Mouse (Mus musculus): Measurements from ENCODE around the gene Opcml. TPM values are rescaled to one million over a fixed set of nuclear protein-coding genes. Genes with fewer than 3 reads are reported as not detected.

The Opcml gene
- total RNA-seq, 2 experiments from 2014 or later: 365 to 394 TPM

- intact Hi-C loops (cut with DNase I): no loop called here
- DNase-seq (ENCODE audit: low spot score in 2 of 2): no peak
Observed at GRCm38 (mm10) chr9:28535006-28535405, 744.4 kb downstream of the Opcml start.

GRCm38 (mm10) chr9:28536637-28537036, 746.1 kb downstream of the Opcml start:
- DNase-seq (ENCODE audit: low spot score in 2 of 2): no peak
- intact Hi-C loops (cut with DNase I): no loop called here

GRCm38 (mm10) chr9:28548189-28548588, 757.6 kb downstream of the Opcml start:
- no peak for DNase-seq (ENCODE audit: low spot score in 2 of 2)
- intact Hi-C loops (cut with DNase I): no loop called here

- intact Hi-C loops (cut with DNase I): no loop called here
Observed at GRCm38 (mm10) chr9:28552387-28553182, 762.0 kb downstream of the Opcml start.

GRCm38 (mm10) chr9:28558628-28559027, 768.1 kb downstream of the Opcml start:
- no peak for DNase-seq (ENCODE audit: low spot score in 2 of 2)
- intact Hi-C loops (cut with DNase I): no loop called here

More at GRCm38 (mm10) chr9:28552387-28553182, 762.0 kb downstream of the Opcml start:
- no peak for DNase-seq (ENCODE audit: low spot score in 2 of 2)

GRCm38 (mm10) chr9:28561761-28562160, 771.2 kb downstream of the Opcml start:
- intact Hi-C loops (cut with DNase I): no loop called here
- DNase-seq (ENCODE audit: low spot score in 2 of 2): no peak

GRCm38 (mm10) chr9:28563066-28563683, 772.6 kb downstream of the Opcml start:
- intact Hi-C loops (cut with DNase I): no loop called here
- DNase-seq (ENCODE audit: low spot score in 2 of 2): no peak

GRCm38 (mm10) chr9:28569041-28569522, 778.5 kb downstream of the Opcml start:
- DNase-seq (ENCODE audit: low spot score in 2 of 2): no peak
- intact Hi-C loops (cut with DNase I): no loop called here

- intact Hi-C loops (cut with DNase I): no loop called here
- DNase-seq (ENCODE audit: low spot score in 2 of 2): no peak
Observed at GRCm38 (mm10) chr9:28569776-28570175, 779.2 kb downstream of the Opcml start.

GRCm38 (mm10) chr9:28571682-28572081, 781.1 kb downstream of the Opcml start:
- intact Hi-C loops (cut with DNase I): no loop called here
- DNase-seq (ENCODE audit: low spot score in 2 of 2): no peak

GRCm38 (mm10) chr9:28572136-28572774, 781.7 kb downstream of the Opcml start:
- peak in 1 of 2 experiments; percentile 18 for DNase-seq (ENCODE audit: low spot score in 2 of 2)
- intact Hi-C loops (cut with DNase I): no loop called here

- intact Hi-C loops (cut with DNase I): no loop called here
- DNase-seq (ENCODE audit: low spot score in 2 of 2): no peak
Observed at GRCm38 (mm10) chr9:28578730-28579129, 788.2 kb downstream of the Opcml start.

- DNase-seq (ENCODE audit: low spot score in 2 of 2): no peak
- intact Hi-C loops (cut with DNase I): no loop called here
Observed at GRCm38 (mm10) chr9:28587253-28587652, 796.7 kb downstream of the Opcml start.

- DNase-seq (ENCODE audit: low spot score in 2 of 2): no peak
- intact Hi-C loops (cut with DNase I): no loop called here
Observed at GRCm38 (mm10) chr9:28587857-28588388, 797.3 kb downstream of the Opcml start.

GRCm38 (mm10) chr9:28588488-28588887, 797.9 kb downstream of the Opcml start:
- DNase-seq (ENCODE audit: low spot score in 2 of 2): no peak
- intact Hi-C loops (cut with DNase I): no loop called here

GRCm38 (mm10) chr9:28592208-28592607, 801.6 kb downstream of the Opcml start:
- intact Hi-C loops (cut with DNase I): no loop called here
- no peak for DNase-seq (ENCODE audit: low spot score in 2 of 2)

GRCm38 (mm10) chr9:28595062-28595461, 804.5 kb downstream of the Opcml start:
- intact Hi-C loops (cut with DNase I): no loop called here
- DNase-seq (ENCODE audit: low spot score in 2 of 2): no peak

- no peak for DNase-seq (ENCODE audit: low spot score in 2 of 2)
- intact Hi-C loops (cut with DNase I): no loop called here
Observed at GRCm38 (mm10) chr9:28605561-28605960, 815.0 kb downstream of the Opcml start.

GRCm38 (mm10) chr9:28613683-28614620, 823.4 kb downstream of the Opcml start:
- no peak for DNase-seq (ENCODE audit: low spot score in 2 of 2)
- intact Hi-C loops (cut with DNase I): no loop called here
